Mouse (Mus musculus) intestine, embryonic 15.5 days (tissue): ENCODE results near the gene Golga4. TPM values are rescaled to one million over a fixed set of nuclear protein-coding genes. Genes with fewer than 3 reads are reported as not detected.

Source experiments
- ATAC-seq: fragments of 200-750 bp; cut with Nextera tagmentation; 2 replicates; pipeline ENCODE4 v1.8.0; 2017; ENCODE audit warnings: moderate TSS enrichment, moderate library complexity
- H3K27ac ChIP-seq: fragments of 300-500 bp; sonication (generic); 2 replicates; pipeline ENCODE4 v1.5.1; 2015; ENCODE audit warnings: mild to moderate bottlenecking, inconsistent platforms
- H3K27me3 ChIP-seq: fragments of 300-500 bp; sonication (generic); replicated peaks from 2 replicates; pipeline ENCODE4 v1.6.1; 2015; ENCODE audit warnings: inconsistent platforms
- H3K36me3 ChIP-seq: fragments of 300-500 bp; sonication (generic); 2 replicates; pipeline ENCODE4 v1.6.1; 2015; ENCODE audit warnings: inconsistent platforms
- H3K4me1 ChIP-seq: fragments of 300-500 bp; sonication (generic); replicated peaks from 2 replicates; pipeline ENCODE4 v1.6.1; 2015; ENCODE audit warnings: inconsistent platforms
- H3K4me2 ChIP-seq: fragments of 300-500 bp; sonication (generic); replicated peaks from 2 replicates; pipeline ENCODE4 v1.6.1; 2015; ENCODE audit warnings: mild to moderate bottlenecking, inconsistent platforms
- H3K4me3 ChIP-seq: fragments of 300-500 bp; sonication (generic); replicated peaks from 2 replicates; pipeline ENCODE4 v1.5.1; 2015; ENCODE audit warnings: inconsistent platforms
- H3K9ac ChIP-seq: fragments of 300-500 bp; sonication (generic); 2 replicates; pipeline ENCODE4 v1.6.1; 2015; ENCODE audit warnings: inconsistent platforms
- H3K9me3 ChIP-seq: fragments of 300-500 bp; sonication (generic); 2 replicates; pipeline ENCODE4 v1.6.1; 2016; ENCODE audit warnings: inconsistent platforms
- WGBS: fragments of 180-500 bp; shearing (Covaris S2); methylation state at CpG from one replicate; pipeline ENCODE4 v1.1.7; 2015; 5-methylcytosine and 5-hydroxymethylcytosine counted together
- polyA plus RNA-seq: library from polyadenylated mRNA; unstranded; fragments of >200 nt; fragmentation: Nextera tagmentation; extraction: Ambion mirVana; gene quantifications from 2 replicates; pipeline ENCODE4 v1.2.1, GENCODE M21; 2015

Golga4 gene
- polyA plus RNA-seq, 1 experiment from 2014 or later, result 59.5 TPM

GRCm38 (mm10) chr9:118532516-118533205 lies 26.6 kb downstream of the Golga4 start:
- 88% methylated on average over 7 of the region's 7 CpGs for WGBS
- Histone ChIP-seq H3K4me2 (no peak overlapping the region), H3K27me3 (no peaks in the 10 kb centered on the region), H3K36me3 (peaks cover 27% of the 10 kb centered on the region), H3K4me3 (no peak overlapping the region), H3K27ac (no peak overlapping the region), H3K9me3 (no peaks in the 10 kb centered on the region), H3K9ac (no peak overlapping the region), H3K4me1 (no peaks in the 10 kb centered on the region)
- ATAC-seq, result no peak

- Histone ChIP-seq H3K4me1 (no peaks in the 10 kb centered on the region), H3K27me3 (no peaks in the 10 kb centered on the region), H3K9me3 (no peaks in the 10 kb centered on the region), H3K4me2 (no peak overlapping the region), H3K9ac (no peak overlapping the region), H3K4me3 (no peak overlapping the region), H3K27ac (no peak overlapping the region), H3K36me3 (peaks cover 31% of the 10 kb centered on the region)
- no peak for ATAC-seq
- 78% methylated on average over 6 of the region's 6 CpGs for WGBS
Measured at GRCm38 (mm10) chr9:118536946-118537345, 30.9 kb downstream of the Golga4 start.

GRCm38 (mm10) chr9:118537463-118538339 lies 31.6 kb downstream of the Golga4 start:
- peaks cover 30% of the 10 kb centered on the region for H3K36me3 ChIP-seq
- 78% methylated on average over 9 of the region's 9 CpGs for WGBS
- H3K4me1 ChIP-seq, result no peaks in the 10 kb centered on the region
- no peaks in the 10 kb centered on the region for H3K9me3 ChIP-seq
- H3K4me2 ChIP-seq, result no peak overlapping the region
- no peak overlapping the region for H3K4me3 ChIP-seq
- no peak overlapping the region for H3K9ac ChIP-seq
- no peak overlapping the region for H3K27ac ChIP-seq
- H3K27me3 ChIP-seq, result no peaks in the 10 kb centered on the region
- ATAC-seq, result no peak

DNA sequence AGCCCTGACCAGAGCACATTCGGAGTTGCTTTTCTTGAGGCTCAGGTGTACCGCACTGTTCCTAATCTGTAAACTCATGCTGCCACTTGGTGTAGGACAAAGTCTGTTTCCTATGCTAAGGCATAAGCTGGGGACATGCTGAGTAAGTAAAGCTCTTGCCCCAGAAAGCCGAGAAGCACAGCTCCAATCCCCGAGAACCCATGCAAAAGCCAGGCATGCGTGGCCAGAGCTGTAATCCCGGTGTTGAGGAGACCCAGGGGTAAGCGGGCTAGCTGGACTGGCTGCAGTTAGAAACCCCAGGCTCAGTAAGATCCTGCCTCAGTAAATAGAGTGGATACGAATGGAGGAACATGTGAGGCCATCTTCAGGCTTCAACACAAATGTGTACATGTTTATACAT lies 35.8 kb downstream of the Golga4 start:
- Histone ChIP-seq H3K9ac (no peak overlapping the region), H3K4me2 (no peak overlapping the region), H3K27ac (no peak overlapping the region), H3K9me3 (no peaks in the 10 kb centered on the region), H3K4me1 (no peaks in the 10 kb centered on the region), H3K36me3 (peaks cover 16% of the 10 kb centered on the region), H3K4me3 (no peak overlapping the region), H3K27me3 (no peaks in the 10 kb centered on the region)
- ATAC-seq, result no peak
- WGBS, result 92% methylated on average over 8 of the region's 8 CpGs

GRCm38 (mm10) chr9:118545146-118545545 lies 39.1 kb downstream of the Golga4 start:
- Histone ChIP-seq H3K27ac (no peak overlapping the region), H3K9ac (no peak overlapping the region), H3K4me2 (no peak overlapping the region), H3K9me3 (no peaks in the 10 kb centered on the region), H3K4me1 (no peaks in the 10 kb centered on the region), H3K4me3 (no peak overlapping the region), H3K36me3 (peaks cover 17% of the 10 kb centered on the region), H3K27me3 (no peaks in the 10 kb centered on the region)
- no peak for ATAC-seq
- WGBS, result 78% methylated on average over 6 of the region's 6 CpGs

DNA sequence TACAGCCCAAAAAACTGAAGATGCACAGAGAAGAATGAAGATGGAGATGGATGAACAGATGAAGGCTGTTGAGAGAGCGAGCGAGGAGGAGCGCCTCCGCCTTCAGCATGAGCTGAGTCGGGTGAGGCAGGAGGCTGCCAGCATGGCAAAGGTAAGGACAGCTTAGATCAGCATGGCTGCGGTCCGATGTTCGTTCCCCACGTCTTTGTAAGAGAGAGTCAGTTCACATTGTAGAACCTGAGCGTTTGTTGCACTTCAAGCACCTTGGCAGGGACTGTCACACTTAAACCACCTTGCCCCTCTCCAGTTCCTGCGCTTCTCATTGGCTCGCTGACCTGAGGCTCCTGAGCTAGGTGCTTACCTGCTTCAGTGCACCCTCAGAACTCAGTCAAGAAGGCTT lies 42.6 kb downstream of the Golga4 start:
- Histone ChIP-seq H3K36me3 (peaks cover 23% of the 10 kb centered on the region), H3K4me2 (no peak overlapping the region), H3K4me1 (no peaks in the 10 kb centered on the region), H3K27ac (no peak overlapping the region), H3K9ac (no peak overlapping the region), H3K9me3 (no peaks in the 10 kb centered on the region), H3K4me3 (no peak overlapping the region), H3K27me3 (no peaks in the 10 kb centered on the region)
- ATAC-seq, result no peak
- 94% methylated on average over 12 of the region's 12 CpGs for WGBS

DNA sequence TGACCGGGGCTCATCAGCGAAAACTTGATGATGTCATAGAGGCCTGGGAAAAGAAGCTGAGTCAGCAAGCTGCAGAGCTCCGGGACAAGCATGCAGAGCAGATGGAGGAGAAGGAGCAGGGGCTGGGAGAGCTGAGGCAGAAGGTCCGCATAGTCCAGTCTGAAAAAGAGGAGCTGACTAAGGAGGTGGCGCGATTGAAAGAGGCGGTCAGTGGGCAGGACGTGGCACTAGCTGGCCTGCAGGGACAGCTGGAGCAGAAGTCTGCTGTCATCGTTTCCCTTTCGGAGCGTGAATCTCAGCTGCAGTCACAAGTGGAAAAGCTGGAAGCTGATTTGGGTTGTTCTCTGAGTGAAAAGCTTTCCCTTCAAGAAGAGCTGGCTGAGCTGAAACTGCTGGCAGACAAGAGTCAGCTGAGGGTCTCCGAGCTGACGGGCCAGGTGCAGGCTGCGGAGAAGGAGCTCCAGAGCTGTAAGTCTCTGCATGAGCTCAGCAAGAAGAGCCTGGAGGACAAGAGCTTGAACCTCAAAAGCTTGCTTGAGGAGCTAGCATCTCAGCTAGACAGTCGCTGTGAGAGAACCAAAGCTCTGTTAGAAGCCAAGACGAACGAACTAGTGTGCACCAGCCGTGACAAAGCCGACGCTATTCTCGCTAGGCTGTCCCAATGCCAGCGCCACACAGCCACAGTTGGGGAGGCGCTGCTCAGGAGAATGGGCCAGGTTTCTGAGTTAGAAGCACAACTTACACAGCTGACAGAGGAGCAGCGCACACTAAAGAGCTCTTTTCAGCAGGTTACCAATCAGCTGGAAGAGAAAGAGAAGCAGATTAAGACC lies 51.1 kb downstream of the Golga4 start:
- 86% methylated on average over 24 of the region's 24 CpGs for WGBS
- no peak for ATAC-seq

GRCm38 (mm10) chr9:118563356-118563755 lies 57.3 kb downstream of the Golga4 start:
- Histone ChIP-seq H3K4me2 (no peak overlapping the region), H3K4me1 (no peaks in the 10 kb centered on the region), H3K9me3 (no peaks in the 10 kb centered on the region), H3K9ac (no peak overlapping the region), H3K27ac (no peak overlapping the region), H3K36me3 (peaks cover 39% of the 10 kb centered on the region), H3K27me3 (no peaks in the 10 kb centered on the region), H3K4me3 (no peak overlapping the region)
- 95% methylated on average over 11 of the region's 11 CpGs for WGBS
- ATAC-seq, result no peak

More for the DNA sequence above, 51.1 kb downstream of the Golga4 start:
- H3K27me3 ChIP-seq, result no peaks in the 10 kb centered on the region
- no peaks in the 10 kb centered on the region for H3K4me1 ChIP-seq
- H3K9ac ChIP-seq, result no peak overlapping the region
- no peak overlapping the region for H3K27ac ChIP-seq
- no peak overlapping the region for H3K4me2 ChIP-seq
- peaks cover 56% of the 10 kb centered on the region for H3K36me3 ChIP-seq
- no peaks in the 10 kb centered on the region for H3K9me3 ChIP-seq
- H3K4me3 ChIP-seq, result no peak overlapping the region

GRCm38 (mm10) chr9:118563866-118564265 lies 57.8 kb downstream of the Golga4 start:
- Histone ChIP-seq H3K9me3 (no peaks in the 10 kb centered on the region), H3K36me3 (peaks cover 34% of the 10 kb centered on the region), H3K4me2 (no peak overlapping the region), H3K4me3 (no peak overlapping the region), H3K27me3 (no peaks in the 10 kb centered on the region), H3K27ac (no peak overlapping the region), H3K9ac (no peak overlapping the region), H3K4me1 (no peaks in the 10 kb centered on the region)
- ATAC-seq, result no peak
- 91% methylated on average over 7 of the region's 7 CpGs for WGBS

- H3K36me3 ChIP-seq, result peaks cover 37% of the 10 kb centered on the region
- ATAC-seq, result no peak
- no peak overlapping the region for H3K27ac ChIP-seq
- 89% methylated on average over 16 of the region's 16 CpGs for WGBS
- no peaks in the 10 kb centered on the region for H3K27me3 ChIP-seq
- H3K4me1 ChIP-seq, result no peaks in the 10 kb centered on the region
- no peak overlapping the region for H3K4me2 ChIP-seq
- H3K9ac ChIP-seq, result no peak overlapping the region
- no peak overlapping the region for H3K4me3 ChIP-seq
- H3K9me3 ChIP-seq, result no peaks in the 10 kb centered on the region
Measured at GRCm38 (mm10) chr9:118564696-118565095, 58.6 kb downstream of the Golga4 start.

DNA sequence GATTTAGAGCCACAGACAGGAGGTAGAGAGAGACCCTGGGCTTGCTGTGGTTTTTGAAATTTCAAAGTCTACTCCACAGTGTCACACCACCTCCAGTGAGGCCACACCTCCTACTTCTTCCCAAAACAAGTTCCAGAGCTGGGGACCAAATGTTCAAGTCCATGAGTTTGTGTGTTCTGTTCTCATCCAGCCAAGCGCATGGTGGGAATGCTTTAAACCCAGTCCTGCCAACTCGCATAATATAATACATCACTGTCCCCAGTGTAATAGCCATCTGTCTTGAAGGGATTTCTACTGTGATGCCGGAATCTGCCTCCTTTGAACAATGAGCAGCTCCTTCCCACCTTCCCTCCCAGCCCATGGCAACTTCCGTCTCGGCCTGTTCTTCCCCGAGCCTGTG lies 63.3 kb downstream of the Golga4 start:
- Histone ChIP-seq H3K9me3 (no peaks in the 10 kb centered on the region), H3K4me1 (no peaks in the 10 kb centered on the region), H3K9ac (no peak overlapping the region), H3K27me3 (no peaks in the 10 kb centered on the region), H3K4me2 (no peak overlapping the region), H3K4me3 (no peak overlapping the region), H3K27ac (no peak overlapping the region), H3K36me3 (peaks cover 21% of the 10 kb centered on the region)
- 91% methylated on average over 6 of the region's 6 CpGs for WGBS
- no peak for ATAC-seq

GRCm38 (mm10) chr9:118570865-118571264 lies 64.8 kb downstream of the Golga4 start:
- no peak for ATAC-seq
- H3K27ac ChIP-seq, result no peak overlapping the region
- no peaks in the 10 kb centered on the region for H3K4me1 ChIP-seq
- no peaks in the 10 kb centered on the region for H3K9me3 ChIP-seq
- 76% methylated on average over 4 of the region's 4 CpGs for WGBS
- H3K4me3 ChIP-seq, result no peak overlapping the region
- no peak overlapping the region for H3K9ac ChIP-seq
- peaks cover 22% of the 10 kb centered on the region for H3K36me3 ChIP-seq
- no peaks in the 10 kb centered on the region for H3K27me3 ChIP-seq
- no peak overlapping the region for H3K4me2 ChIP-seq
